Mouse (Mus musculus): ENCODE data around the gene Sgsm3. TPM values are rescaled to one million over a fixed set of nuclear protein-coding genes. Genes with fewer than 3 reads are reported as not detected.

Sgsm3 gene
- polyA plus RNA-seq, 1 experiment from 2014 or later = 52.5 TPM

- Histone ChIP-seq H3K36me3 (no peaks in the 10 kb centered on the region), H3K4me1 (replicated peaks) (no peaks in the 10 kb centered on the region), H3K27me3 (no peaks in the 10 kb centered on the region), H3K4me2 (replicated peaks) (no peak overlapping the region), H3K4me3 (replicated peaks) (no peak overlapping the region), H3K9me3 (no peaks in the 10 kb centered on the region), H3K27ac (no peak overlapping the region), H3K9ac (replicated peaks) (no peak overlapping the region)
- no peak for ATAC-seq
- 38% methylated on average over 1 of the region's 1 CpGs for WGBS
Observed at GRCm38 (mm10) chr15:80988331-80988730, 10.8 kb downstream of the Sgsm3 start.

- H3K27me3 ChIP-seq = no peaks in the 10 kb centered on the region
- 80% methylated on average over 3 of the region's 3 CpGs for WGBS
- no peaks in the 10 kb centered on the region for H3K4me1 ChIP-seq (replicated peaks)
- H3K36me3 ChIP-seq = no peaks in the 10 kb centered on the region
- no peaks in the 10 kb centered on the region for H3K9me3 ChIP-seq
- no peak overlapping the region for H3K27ac ChIP-seq
- ATAC-seq = no peak
- no peak overlapping the region for H3K9ac ChIP-seq (replicated peaks)
- no peak overlapping the region for H3K4me2 ChIP-seq (replicated peaks)
- no peak overlapping the region for H3K4me3 ChIP-seq (replicated peaks)
Observed at GRCm38 (mm10) chr15:80989712-80990111, 12.1 kb downstream of the Sgsm3 start.

- H3K4me3 ChIP-seq (replicated peaks) = no peak overlapping the region
- H3K9me3 ChIP-seq = no peaks in the 10 kb centered on the region
- no peak for ATAC-seq
- no peaks in the 10 kb centered on the region for H3K27me3 ChIP-seq
- H3K27ac ChIP-seq = no peak overlapping the region
- no peak overlapping the region for H3K4me2 ChIP-seq (replicated peaks)
- 88% methylated on average over 5 of the region's 5 CpGs for WGBS
- H3K4me1 ChIP-seq (replicated peaks) = no peaks in the 10 kb centered on the region
- no peaks in the 10 kb centered on the region for H3K36me3 ChIP-seq
- no peak overlapping the region for H3K9ac ChIP-seq (replicated peaks)
Observed at GRCm38 (mm10) chr15:80994959-80995358, 17.4 kb downstream of the Sgsm3 start.

- Histone ChIP-seq H3K36me3 (no peaks in the 10 kb centered on the region), H3K27ac (no peak overlapping the region), H3K4me1 (replicated peaks) (no peaks in the 10 kb centered on the region), H3K9me3 (no peaks in the 10 kb centered on the region), H3K4me3 (replicated peaks) (no peak overlapping the region), H3K9ac (replicated peaks) (no peak overlapping the region), H3K27me3 (no peaks in the 10 kb centered on the region), H3K4me2 (replicated peaks) (no peak overlapping the region)
- ATAC-seq = no peak
- 80% methylated on average over 6 of the region's 6 CpGs for WGBS
Observed at GRCm38 (mm10) chr15:80996090-80996835, 18.7 kb downstream of the Sgsm3 start.

GRCm38 (mm10) chr15:80997077-80997476 lies 19.5 kb downstream of the Sgsm3 start:
- H3K4me2 ChIP-seq (replicated peaks) = no peak overlapping the region
- no peak overlapping the region for H3K9ac ChIP-seq (replicated peaks)
- ATAC-seq = no peak
- H3K27me3 ChIP-seq = no peaks in the 10 kb centered on the region
- H3K4me1 ChIP-seq (replicated peaks) = no peaks in the 10 kb centered on the region
- 71% methylated on average over 1 of the region's 1 CpGs for WGBS
- no peaks in the 10 kb centered on the region for H3K9me3 ChIP-seq
- H3K4me3 ChIP-seq (replicated peaks) = no peak overlapping the region
- no peaks in the 10 kb centered on the region for H3K36me3 ChIP-seq
- no peak overlapping the region for H3K27ac ChIP-seq

- Histone ChIP-seq H3K27me3 (no peaks in the 10 kb centered on the region), H3K4me1 (replicated peaks) (no peaks in the 10 kb centered on the region), H3K9me3 (no peaks in the 10 kb centered on the region), H3K4me3 (replicated peaks) (no peak overlapping the region), H3K9ac (replicated peaks) (no peak overlapping the region), H3K27ac (no peak overlapping the region), H3K4me2 (replicated peaks) (no peak overlapping the region), H3K36me3 (peaks cover 15% of the 10 kb centered on the region)
- no peak for ATAC-seq
- 60% methylated on average over 3 of the region's 4 CpGs for WGBS
Observed at GRCm38 (mm10) chr15:81000419-81001138, 23.0 kb downstream of the Sgsm3 start.

- Histone ChIP-seq H3K27me3 (no peaks in the 10 kb centered on the region), H3K9me3 (no peaks in the 10 kb centered on the region), H3K4me1 (replicated peaks) (no peaks in the 10 kb centered on the region), H3K4me2 (replicated peaks) (no peak overlapping the region), H3K4me3 (replicated peaks) (no peak overlapping the region), H3K9ac (replicated peaks) (no peak overlapping the region), H3K36me3 (peaks cover 64% of the 10 kb centered on the region), H3K27ac (no peak overlapping the region)
- WGBS = 89% methylated on average over 10 of the region's 10 CpGs
- ATAC-seq = no peak
Observed at GRCm38 (mm10) chr15:81006127-81006735, 28.7 kb downstream of the Sgsm3 start.

GRCm38 (mm10) chr15:81007339-81007738 lies 29.8 kb downstream of the Sgsm3 start:
- WGBS = 94% methylated on average over 9 of the region's 9 CpGs
- Histone ChIP-seq H3K9ac (replicated peaks) (no peak overlapping the region), H3K4me1 (replicated peaks) (no peaks in the 10 kb centered on the region), H3K36me3 (peaks cover 75% of the 10 kb centered on the region), H3K27me3 (no peaks in the 10 kb centered on the region), H3K4me2 (replicated peaks) (no peak overlapping the region), H3K4me3 (replicated peaks) (no peak overlapping the region), H3K27ac (no peak overlapping the region), H3K9me3 (no peaks in the 10 kb centered on the region)
- ATAC-seq = no peak

- Histone ChIP-seq H3K27ac (no peak overlapping the region), H3K36me3 (peaks cover 81% of the 10 kb centered on the region), H3K4me3 (replicated peaks) (no peak overlapping the region), H3K4me2 (replicated peaks) (no peak overlapping the region), H3K27me3 (no peaks in the 10 kb centered on the region), H3K9ac (replicated peaks) (no peak overlapping the region), H3K4me1 (replicated peaks) (no peaks in the 10 kb centered on the region), H3K9me3 (no peaks in the 10 kb centered on the region)
- no peak for ATAC-seq
- WGBS = 89% methylated on average over 8 of the region's 8 CpGs
Observed at GRCm38 (mm10) chr15:81007905-81008304, 30.3 kb downstream of the Sgsm3 start.

GRCm38 (mm10) chr15:81008689-81009123 lies 31.1 kb downstream of the Sgsm3 start:
- Histone ChIP-seq H3K9ac (replicated peaks) (no peak overlapping the region), H3K9me3 (no peaks in the 10 kb centered on the region), H3K27me3 (no peaks in the 10 kb centered on the region), H3K4me3 (replicated peaks) (no peak overlapping the region), H3K4me2 (replicated peaks) (no peak overlapping the region), H3K27ac (no peak overlapping the region), H3K4me1 (replicated peaks) (no peaks in the 10 kb centered on the region), H3K36me3 (peaks cover 82% of the 10 kb centered on the region)
- no peak for ATAC-seq
- 62% methylated on average over 10 of the region's 10 CpGs for WGBS

- no peak overlapping the region for H3K27ac ChIP-seq
- H3K9ac ChIP-seq (replicated peaks) = no peak overlapping the region
- no peaks in the 10 kb centered on the region for H3K9me3 ChIP-seq
- H3K36me3 ChIP-seq = peaks cover 91% of the 10 kb centered on the region
- no peak overlapping the region for H3K4me2 ChIP-seq (replicated peaks)
- no peak for ATAC-seq
- H3K27me3 ChIP-seq = no peaks in the 10 kb centered on the region
- no peak overlapping the region for H3K4me3 ChIP-seq (replicated peaks)
- WGBS = 93% methylated on average over 7 of the region's 7 CpGs
- no peaks in the 10 kb centered on the region for H3K4me1 ChIP-seq (replicated peaks)
Observed at GRCm38 (mm10) chr15:81010114-81010513, 32.5 kb downstream of the Sgsm3 start.

- peaks cover 95% of the 10 kb centered on the region for H3K36me3 ChIP-seq
- H3K4me3 ChIP-seq (replicated peaks) = no peak overlapping the region
- no peak for ATAC-seq
- H3K4me1 ChIP-seq (replicated peaks) = no peaks in the 10 kb centered on the region
- H3K27ac ChIP-seq = no peak overlapping the region
- no peak overlapping the region for H3K4me2 ChIP-seq (replicated peaks)
- H3K9ac ChIP-seq (replicated peaks) = no peak overlapping the region
- no peaks in the 10 kb centered on the region for H3K27me3 ChIP-seq
- H3K9me3 ChIP-seq = no peaks in the 10 kb centered on the region
- WGBS = 81% methylated on average over 3 of the region's 3 CpGs
Observed at GRCm38 (mm10) chr15:81011523-81011922, 34.0 kb downstream of the Sgsm3 start.

Data from midbrain, embryonic 13.5 days (tissue).